In genomic region chr13:101813267-101813900, GRCm38 (mm10) we compare ENCODE assay signal across 8 mouse cellular contexts. TPM values are rescaled to one million over a fixed set of nuclear protein-coding genes. Genes with fewer than 3 reads are reported as not detected.
DNase-seq lines count a peak whose midpoint lies in the region; TF ChIP-seq lines count a peak whose summit lies in the region.

No protein-coding gene starts in this region.

- H3K27ac ChIP-seq in gastrocnemius, adult 2 months, result peak overlapping the region; percentile 88

- DNase-seq in heart, postnatal 14 days, result peak; percentile 26 to 45
- no peak for DNase-seq in heart, postnatal 4 days
- peak; percentile 46 for DNase-seq in ZHBTc4 (ENCODE audit: low read depth, low spot score)
- DNase-seq in gastrocnemius, adult 2 months, result peak; percentile 56
- peak; percentile 39 for DNase-seq in lung, postnatal 14 days
- peak; percentile 42 for DNase-seq in testis, postnatal 14 days (ENCODE audit: low spot score)
- no peak for DNase-seq in spleen, postnatal 10 days (ENCODE audit: low spot score in 2 of 2)
- no peak for DNase-seq in ovary, postnatal 36 days (ENCODE audit: low spot score)

- H3K4me3 ChIP-seq in gastrocnemius, adult 2 months, result no peak overlapping the region

- no peak for TF ChIP-seq CTCF in gastrocnemius, adult 2 months (IDR thresholded peaks at IDR 0.05)

- intact Hi-C loops in heart, postnatal 14 days (cut with DNase I), result no loop called here
- intact Hi-C loops in gastrocnemius, adult 2 months (cut with DNase I), result loop anchor here (5.0 kb wide), 3 partner anchors 34 to 599 kb away; no protein-coding TSS in a partner anchor

RNA-seq across cellular contexts. Expression of gene Pik3r1, which starts 45.4 kb away (rescaled TPM):
- total RNA-seq in heart, postnatal 14 days (2021), result 100 to 1,000 TPM in 1 of 2 experiments, 10 to 100 TPM in 1; 99.1 to 106 TPM
- total RNA-seq in heart, postnatal 4 days (2021), result 10 to 100 TPM; 34.7 to 35.8 TPM
- total RNA-seq in gastrocnemius, adult 2 months (2021), result 10 to 100 TPM; 41.3 to 52.1 TPM

Comparison
In these comparisons a context has a peak if more than half of its experiments do, and no peak if none do; other contexts are left out.
1. DNase-seq: peak in heart, postnatal 14 days (2 of 2), ZHBTc4 (single experiment), gastrocnemius, adult 2 months (single experiment), lung, postnatal 14 days (single experiment) and testis, postnatal 14 days (single experiment); none in heart, postnatal 4 days (single experiment), spleen, postnatal 10 days (0 of 2) and ovary, postnatal 36 days (single experiment).